Mouse (Mus musculus): ENCODE data around the gene Apbb2. TPM values are rescaled to one million over a fixed set of nuclear protein-coding genes. Genes with fewer than 3 reads are reported as not detected.

Apbb2 gene
- polyA plus RNA-seq, 1 experiment from 2014 or later = 63.9 TPM

DNA sequence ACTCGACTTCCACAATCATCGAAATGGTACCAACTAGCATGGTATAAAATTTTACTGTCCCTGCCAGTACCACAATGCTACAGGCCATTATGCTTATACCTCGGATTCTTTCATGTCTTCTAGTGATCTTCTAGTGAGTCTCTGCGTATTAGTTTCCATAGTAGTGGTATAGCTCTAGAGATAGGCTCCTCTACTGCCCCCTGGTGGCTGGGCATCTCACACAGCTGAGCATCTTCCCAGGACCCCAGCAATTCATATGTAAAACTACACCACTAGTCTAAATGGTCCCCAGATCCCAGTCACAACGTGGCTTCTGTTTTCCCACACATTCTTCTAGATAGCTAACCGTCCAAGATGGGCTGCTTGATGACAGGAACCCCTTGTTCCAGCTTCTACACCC is 299.2 kb downstream of the Apbb2 start:
- H3K27ac ChIP-seq = no peak overlapping the region; the same call in 1 of the 2 replicates
- H3K4me2 ChIP-seq (replicated peaks) = no peak overlapping the region
- no peak overlapping the region for H3K4me3 ChIP-seq
- 0 out of 2 replicates have a peak, but pooled peaks cover 9% of the 10 kb centered on the region for H3K4me1 ChIP-seq
- no peaks in the 10 kb centered on the region for H3K27me3 ChIP-seq
- 68% methylated on average over 6 of the region's 6 CpGs for WGBS
- H3K9ac ChIP-seq = no peak overlapping the region
- ATAC-seq (ENCODE audit: low FRiP score, low read depth) = no peak
- no peaks in the 10 kb centered on the region for H3K9me3 ChIP-seq
- H3K36me3 ChIP-seq = no peaks in the 10 kb centered on the region

DNA sequence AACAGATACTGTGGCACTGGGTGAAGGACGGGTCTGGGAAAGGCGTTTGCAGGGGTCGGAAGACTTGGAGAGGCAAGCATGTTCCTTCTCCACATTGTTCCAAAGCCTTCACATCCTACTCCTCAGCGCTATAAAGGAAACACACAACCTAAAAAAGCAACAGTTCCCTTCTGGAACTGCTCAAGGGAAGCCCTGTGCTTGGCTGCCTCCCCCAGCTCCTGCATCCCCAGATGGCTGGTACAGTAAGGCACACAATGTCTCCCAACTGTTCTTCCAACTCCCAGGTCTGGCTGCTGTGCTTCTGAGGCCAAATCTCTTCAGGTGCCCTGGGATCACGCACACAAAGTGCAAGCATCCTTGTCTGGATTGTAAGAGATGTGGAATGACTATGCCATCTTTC is 302.8 kb downstream of the Apbb2 start:
- ATAC-seq (ENCODE audit: low FRiP score, low read depth) = no peak
- WGBS = 83% methylated on average over 5 of the region's 5 CpGs
- no peaks in the 10 kb centered on the region for H3K27me3 ChIP-seq
- no peaks in the 10 kb centered on the region for H3K9me3 ChIP-seq
- no peak overlapping the region for H3K9ac ChIP-seq
- H3K4me3 ChIP-seq = no peak overlapping the region
- H3K4me2 ChIP-seq (replicated peaks) = no peak overlapping the region
- peaks cover 15% of the 10 kb centered on the region for H3K36me3 ChIP-seq
- 0 out of 2 replicates have a peak, but pooled peaks cover 9% of the 10 kb centered on the region for H3K4me1 ChIP-seq
- no peak overlapping the region for H3K27ac ChIP-seq

DNA sequence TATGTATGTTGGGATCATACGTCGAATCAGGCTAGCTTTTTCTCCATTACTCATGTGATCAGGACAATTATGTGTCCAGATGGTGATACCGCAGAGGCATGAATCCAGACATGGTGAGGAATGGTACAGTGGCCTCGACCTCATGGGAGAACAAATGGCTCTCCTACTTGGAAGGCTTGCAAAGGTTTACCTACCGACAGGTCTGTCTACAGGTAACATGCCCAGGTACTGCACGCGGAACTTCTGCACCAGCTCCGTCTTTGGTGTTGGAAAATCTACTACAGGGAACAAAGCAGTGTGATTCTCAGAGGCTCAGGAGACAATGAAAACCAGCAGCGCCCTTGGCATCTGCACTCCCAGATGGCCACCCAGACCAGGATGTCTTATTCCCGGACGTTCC is 307.8 kb downstream of the Apbb2 start:
- no peaks in the 10 kb centered on the region for H3K4me1 ChIP-seq
- 90% methylated on average over 11 of the region's 11 CpGs for WGBS
- H3K9me3 ChIP-seq = no peaks in the 10 kb centered on the region
- H3K9ac ChIP-seq = no peak overlapping the region
- no peak overlapping the region for H3K27ac ChIP-seq
- no peak overlapping the region for H3K4me3 ChIP-seq
- H3K4me2 ChIP-seq (replicated peaks) = no peak overlapping the region
- no peaks in the 10 kb centered on the region for H3K27me3 ChIP-seq
- ATAC-seq (ENCODE audit: low FRiP score, low read depth) = no peak
- peaks cover 57% of the 10 kb centered on the region for H3K36me3 ChIP-seq

DNA sequence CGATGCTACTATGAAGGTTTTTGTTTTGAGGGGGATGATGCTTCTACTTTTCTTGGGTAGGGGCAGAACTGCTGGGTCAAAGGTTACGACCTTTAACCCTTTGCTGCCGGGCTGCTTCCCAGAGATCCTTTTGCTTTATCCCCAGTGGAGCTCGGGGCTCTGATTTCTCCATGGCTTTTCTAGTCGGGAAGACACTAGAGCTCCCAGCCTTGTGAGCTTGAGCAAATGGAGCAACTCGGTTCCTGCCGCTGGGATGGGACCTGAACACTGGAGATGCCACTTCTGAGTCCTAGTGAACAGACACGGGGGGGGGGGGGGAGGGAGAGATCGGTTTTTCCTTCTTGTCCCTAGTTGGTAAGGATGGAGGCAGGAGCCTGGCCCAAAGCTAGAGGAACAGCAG is 308.3 kb downstream of the Apbb2 start:
- Histone ChIP-seq H3K4me1 (no peaks in the 10 kb centered on the region), H3K36me3 (peaks cover 57% of the 10 kb centered on the region), H3K27ac (no peak overlapping the region), H3K27me3 (no peaks in the 10 kb centered on the region), H3K4me3 (no peak overlapping the region), H3K9me3 (no peaks in the 10 kb centered on the region), H3K4me2 (replicated peaks) (no peak overlapping the region), H3K9ac (no peak overlapping the region)
- ATAC-seq (ENCODE audit: low FRiP score, low read depth) = no peak
- WGBS = 80% methylated on average over 9 of the region's 9 CpGs

DNA sequence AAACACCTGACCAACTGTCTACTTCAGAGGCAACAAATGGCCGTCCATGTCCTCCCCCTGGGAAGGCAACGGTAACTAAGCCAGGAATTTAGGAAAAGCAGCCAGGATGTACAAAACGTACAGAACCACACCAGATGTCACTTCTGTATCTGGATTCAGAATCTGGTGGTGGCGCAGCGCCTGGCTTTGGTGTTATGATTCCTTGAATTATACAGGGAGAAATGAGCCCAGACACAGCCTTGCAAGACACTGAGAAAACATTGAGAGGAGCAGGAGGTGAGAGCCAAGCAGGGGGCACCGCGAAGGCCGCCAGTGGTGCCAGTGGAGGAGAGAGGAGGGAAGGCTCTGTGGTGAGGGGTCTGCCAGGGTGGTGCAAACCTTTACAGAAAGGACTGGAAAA is 313.1 kb downstream of the Apbb2 start:
- no peak for ATAC-seq (ENCODE audit: low FRiP score, low read depth)
- Histone ChIP-seq H3K9ac (no peak overlapping the region), H3K4me2 (replicated peaks) (no peak overlapping the region), H3K36me3 (peaks cover 60% of the 10 kb centered on the region), H3K27ac (no peak overlapping the region), H3K4me1 (peaks cover 4% of the 10 kb centered on the region; the same call in 1 of the 2 replicates), H3K9me3 (no peaks in the 10 kb centered on the region), H3K4me3 (no peak overlapping the region), H3K27me3 (no peaks in the 10 kb centered on the region)
- WGBS = 74% methylated on average over 8 of the region's 8 CpGs

DNA sequence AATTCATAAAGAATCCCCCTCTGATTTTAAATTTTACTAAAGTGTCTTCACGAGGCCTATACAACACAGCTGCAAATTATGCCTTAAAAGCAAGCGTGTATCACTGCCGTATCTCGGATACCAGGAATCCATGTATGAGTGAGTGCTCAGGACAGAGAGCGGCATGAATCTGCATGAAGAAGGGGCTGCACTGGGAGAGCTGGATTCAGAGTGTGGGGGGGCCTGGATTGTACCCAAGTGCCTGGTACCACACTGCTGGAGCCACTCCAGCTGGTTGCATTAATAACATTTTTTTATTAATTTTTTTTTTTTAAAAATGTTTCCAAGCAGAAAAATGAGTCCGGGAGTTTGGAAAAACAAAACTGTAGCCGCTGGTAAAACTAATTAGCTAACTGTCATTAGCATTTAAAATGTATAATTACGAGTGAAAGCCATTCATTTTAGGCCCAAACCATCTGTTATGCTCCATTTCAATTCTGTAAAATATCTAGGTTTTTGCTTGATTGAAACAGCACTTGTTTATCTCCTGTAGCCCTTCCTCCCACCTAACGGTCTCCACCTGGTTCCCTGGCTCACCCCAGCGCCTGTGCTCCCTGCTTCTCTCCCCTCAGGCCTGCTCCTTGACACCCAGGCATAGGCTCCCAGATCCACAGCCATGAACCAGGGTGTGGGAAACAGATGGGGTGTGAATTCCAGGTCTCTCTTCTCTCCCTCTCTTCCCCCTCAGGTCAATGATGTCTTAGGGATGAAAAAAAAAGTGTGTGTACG is 314.1 kb downstream of the Apbb2 start:
- no peak overlapping the region for H3K9ac ChIP-seq
- no peaks in the 10 kb centered on the region for H3K27me3 ChIP-seq
- H3K4me3 ChIP-seq = no peak overlapping the region
- H3K27ac ChIP-seq = no peak overlapping the region
- peaks cover 55% of the 10 kb centered on the region for H3K36me3 ChIP-seq
- no peak overlapping the region for H3K4me2 ChIP-seq (replicated peaks)
- H3K4me1 ChIP-seq = peaks cover 4% of the 10 kb centered on the region; the same call in 1 of the 2 replicates
- WGBS = 73% methylated on average over 11 of the region's 11 CpGs
- no peaks in the 10 kb centered on the region for H3K9me3 ChIP-seq
- no peak for ATAC-seq (ENCODE audit: low FRiP score, low read depth)

DNA sequence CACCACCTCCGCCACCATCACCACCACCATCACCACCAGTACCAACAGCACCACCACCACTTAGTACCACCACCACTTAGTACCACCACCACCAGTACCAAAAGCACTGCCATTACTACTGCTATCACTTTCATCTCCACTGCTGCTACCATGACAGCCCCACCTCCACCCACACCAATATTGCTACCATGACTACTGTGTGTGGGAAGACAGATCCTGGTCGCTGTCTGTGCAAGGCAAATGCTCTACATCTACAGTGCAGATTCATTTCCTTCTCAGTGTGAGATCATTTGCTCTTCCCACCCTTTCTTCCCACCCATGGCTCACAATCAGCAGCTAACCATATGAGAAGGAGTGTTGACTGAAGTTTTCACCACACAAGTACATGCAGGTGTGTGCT is 315.7 kb downstream of the Apbb2 start:
- H3K4me2 ChIP-seq (replicated peaks) = no peak overlapping the region
- H3K27me3 ChIP-seq = no peaks in the 10 kb centered on the region
- H3K4me1 ChIP-seq = peaks cover 4% of the 10 kb centered on the region; the same call in 1 of the 2 replicates
- H3K9me3 ChIP-seq = no peaks in the 10 kb centered on the region
- peaks cover 49% of the 10 kb centered on the region for H3K36me3 ChIP-seq
- no peak overlapping the region for H3K27ac ChIP-seq
- 91% methylated on average over 2 of the region's 2 CpGs for WGBS
- H3K9ac ChIP-seq = no peak overlapping the region
- no peak overlapping the region for H3K4me3 ChIP-seq
- ATAC-seq (ENCODE audit: low FRiP score, low read depth) = no peak

DNA sequence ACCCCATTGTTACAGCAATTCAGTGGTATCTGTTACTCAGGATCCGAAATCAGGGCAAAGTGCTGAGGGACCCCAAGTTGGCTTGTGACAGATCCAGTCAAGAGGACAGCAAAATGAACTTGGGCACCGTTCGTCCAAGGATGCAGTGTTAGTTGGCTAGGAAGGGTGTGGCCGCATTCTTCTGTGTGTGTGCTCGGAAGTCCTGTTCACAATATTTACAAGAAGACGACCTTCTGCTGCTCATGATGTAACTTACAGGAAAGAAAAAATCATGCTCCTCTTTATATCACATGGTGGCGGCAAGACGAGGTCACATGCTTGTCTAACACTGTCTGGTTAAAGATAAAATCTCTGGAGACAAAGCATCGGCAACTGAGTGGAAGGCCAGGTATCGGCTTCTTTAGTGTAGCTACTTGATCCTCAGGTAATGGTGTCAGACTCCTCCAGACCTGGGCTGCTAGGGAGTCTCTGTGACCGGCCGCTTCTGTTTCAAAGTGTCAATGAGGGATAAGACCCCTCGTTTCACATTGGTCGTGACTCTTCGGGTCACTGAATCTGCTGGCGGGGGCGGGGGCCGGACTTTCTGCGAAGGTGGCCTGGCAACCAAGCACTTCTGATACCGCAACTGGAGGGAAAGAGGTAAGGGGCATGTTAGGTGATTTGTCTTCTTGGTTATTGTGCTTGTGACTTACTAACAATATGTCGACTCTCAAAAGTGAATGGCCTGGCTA is 316.3 kb downstream of the Apbb2 start:
- Histone ChIP-seq H3K4me2 (replicated peaks) (no peak overlapping the region), H3K4me1 (peaks cover 4% of the 10 kb centered on the region; the same call in 1 of the 2 replicates), H3K36me3 (peaks cover 43% of the 10 kb centered on the region), H3K9ac (no peak overlapping the region), H3K4me3 (no peak overlapping the region), H3K9me3 (no peaks in the 10 kb centered on the region), H3K27me3 (no peaks in the 10 kb centered on the region), H3K27ac (no peak overlapping the region)
- 93% methylated on average over 21 of the region's 21 CpGs for WGBS
- ATAC-seq (ENCODE audit: low FRiP score, low read depth) = no peak

DNA sequence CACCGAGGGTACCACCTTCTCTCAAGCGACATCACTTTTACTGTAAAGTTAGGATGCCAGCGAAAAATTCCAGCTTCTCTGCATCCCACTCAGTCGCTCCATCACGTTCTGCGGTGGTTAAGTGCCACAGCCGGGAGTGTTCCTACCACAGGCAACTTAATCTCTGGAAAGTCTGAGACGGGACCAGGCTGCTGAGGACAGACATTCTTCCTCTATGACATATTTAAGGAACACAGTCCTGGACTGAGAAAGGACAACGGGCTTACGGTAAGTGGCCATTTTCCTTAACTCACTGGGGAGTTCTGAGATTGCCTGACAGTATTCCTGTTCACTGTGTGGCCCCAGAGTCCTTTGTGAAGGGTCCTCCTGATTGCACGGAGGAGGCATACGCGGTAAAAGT is 318.0 kb downstream of the Apbb2 start:
- no peak overlapping the region for H3K27ac ChIP-seq
- H3K9ac ChIP-seq = no peak overlapping the region
- H3K4me3 ChIP-seq = no peak overlapping the region
- no peaks in the 10 kb centered on the region for H3K27me3 ChIP-seq
- H3K36me3 ChIP-seq = peaks cover 35% of the 10 kb centered on the region
- H3K9me3 ChIP-seq = no peaks in the 10 kb centered on the region
- no peak overlapping the region for H3K4me2 ChIP-seq (replicated peaks)
- 85% methylated on average over 13 of the region's 13 CpGs for WGBS
- peaks cover 4% of the 10 kb centered on the region; the same call in 1 of the 2 replicates for H3K4me1 ChIP-seq
- no peak for ATAC-seq (ENCODE audit: low FRiP score, low read depth)

DNA sequence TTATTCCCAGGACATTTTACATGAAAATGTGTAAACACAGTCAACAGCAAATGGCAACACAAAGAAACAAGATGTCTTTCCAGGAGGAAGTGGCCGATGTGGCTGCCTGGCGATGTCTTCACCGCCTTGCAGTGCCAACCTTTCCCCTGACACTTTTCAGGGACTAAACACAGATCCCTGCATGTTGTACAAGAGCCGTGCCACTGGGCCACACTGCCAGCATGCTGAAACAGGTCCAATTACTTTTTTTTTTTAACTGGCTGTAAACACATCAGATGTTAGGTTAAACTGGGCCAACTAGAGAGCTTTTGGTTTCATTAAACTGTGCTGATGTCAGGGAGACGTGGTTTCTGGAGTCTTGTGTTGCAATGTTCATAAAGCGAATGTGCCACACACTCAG is 319.7 kb downstream of the Apbb2 start:
- Histone ChIP-seq H3K4me1 (no peaks in the 10 kb centered on the region), H3K27ac (no peak overlapping the region), H3K4me3 (no peak overlapping the region), H3K27me3 (no peaks in the 10 kb centered on the region), H3K9me3 (no peaks in the 10 kb centered on the region), H3K36me3 (peaks cover 31% of the 10 kb centered on the region), H3K4me2 (replicated peaks) (no peak overlapping the region), H3K9ac (no peak overlapping the region)
- 80% methylated on average over 6 of the region's 6 CpGs for WGBS
- ATAC-seq (ENCODE audit: low FRiP score, low read depth) = no peak

DNA sequence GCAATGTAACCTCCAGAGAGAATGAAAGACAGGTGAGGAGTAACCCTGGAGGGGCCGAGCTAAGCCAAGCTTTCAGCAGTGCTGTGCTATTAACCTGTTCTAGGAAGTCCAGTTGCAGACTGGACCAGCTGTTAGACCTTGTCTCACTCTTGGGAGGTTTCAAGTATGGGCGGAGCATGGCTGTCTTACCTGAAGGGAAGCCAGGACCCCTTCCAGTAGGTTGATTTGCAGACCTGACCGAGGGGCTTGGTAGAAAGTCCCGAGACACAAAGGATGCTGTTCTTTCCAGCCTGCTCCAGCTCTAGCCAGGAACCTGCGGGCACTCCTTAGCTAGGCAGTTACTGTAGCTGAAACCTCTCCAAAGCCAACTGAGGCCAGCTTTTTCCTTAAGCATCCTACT is 322.5 kb downstream of the Apbb2 start:
- no peaks in the 10 kb centered on the region for H3K9me3 ChIP-seq

DNA sequence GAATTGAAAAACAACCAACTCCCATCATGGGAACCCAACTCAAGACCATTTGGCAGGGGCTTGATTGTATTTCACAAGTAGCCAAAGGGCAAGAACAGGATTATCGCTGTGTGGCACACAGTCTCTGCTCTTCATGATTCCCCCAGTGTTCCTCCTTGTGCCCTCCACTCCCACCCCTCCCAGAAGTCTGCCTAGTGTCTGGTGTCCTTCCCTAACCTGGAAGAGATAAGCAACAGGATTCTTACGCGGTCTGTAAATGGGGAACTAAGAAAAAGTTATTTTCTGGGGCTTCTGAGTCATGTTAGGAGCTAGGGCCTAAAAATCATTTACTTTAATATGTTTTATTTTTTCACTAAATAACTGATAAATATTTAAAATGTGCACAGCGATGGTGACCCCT is 323.6 kb downstream of the Apbb2 start:
- Histone ChIP-seq H3K9me3 (no peaks in the 10 kb centered on the region), H3K36me3 (peaks cover 11% of the 10 kb centered on the region; the same call in 1 of the 2 replicates), H3K4me1 (no peaks in the 10 kb centered on the region), H3K27me3 (no peaks in the 10 kb centered on the region), H3K4me2 (replicated peaks) (no peak overlapping the region), H3K27ac (no peak overlapping the region), H3K4me3 (no peak overlapping the region), H3K9ac (no peak overlapping the region)
- WGBS = 89% methylated on average over 4 of the region's 4 CpGs
- no peak for ATAC-seq (ENCODE audit: low FRiP score, low read depth)

More for the DNA sequence above, 322.5 kb downstream of the Apbb2 start:
- WGBS = 89% methylated on average over 5 of the region's 5 CpGs
- Histone ChIP-seq H3K4me1 (no peaks in the 10 kb centered on the region), H3K4me3 (no peak overlapping the region), H3K4me2 (replicated peaks) (no peak overlapping the region), H3K36me3 (peaks cover 18% of the 10 kb centered on the region), H3K9ac (no peak overlapping the region), H3K27me3 (no peaks in the 10 kb centered on the region), H3K27ac (no peak overlapping the region)
- ATAC-seq (ENCODE audit: low FRiP score, low read depth) = no peak

Measured in limb, embryonic 13.5 days (tissue).